Mouse (Mus musculus): ENCODE results near the gene Ttc7. TPM values are rescaled to one million over a fixed set of nuclear protein-coding genes. Genes with fewer than 3 reads are reported as not detected.

Gene Ttc7
- polyA plus RNA-seq, 1 experiment from 2014 or later, result 2.1 TPM

GRCm38 (mm10) chr17:87305065-87305464 lies 22.4 kb downstream of the Ttc7 start:
- DNase-seq (ENCODE audit: low spot score) (no peak), ATAC-seq (ENCODE audit: insufficient read depth, low FRiP score, low TSS enrichment) (no peak)
- Histone ChIP-seq H3K4me3 (ENCODE audit: low read depth, low read length) (no peak overlapping the region), H3K4me2 (ENCODE audit: low read depth) (no peak overlapping the region), H3K36me3 (ENCODE audit: control insufficient read depth, insufficient read depth, low read length) (no peaks in the 10 kb centered on the region), H3K27ac (ENCODE audit: low read depth, low read length) (no peak overlapping the region), H3K9me3 (ENCODE audit: control insufficient read depth, low read length) (no peaks in the 10 kb centered on the region), H3K9ac (ENCODE audit: low read length) (no peak overlapping the region), H3K27me3 (ENCODE audit: control insufficient read depth, insufficient read depth, low read length) (no peaks in the 10 kb centered on the region), H3K4me1 (ENCODE audit: control insufficient read depth, insufficient read depth, low read length) (no peaks in the 10 kb centered on the region)
- WGBS, result 92% methylated on average over 8 of the region's 8 CpGs

GRCm38 (mm10) chr17:87306746-87307145 lies 24.1 kb downstream of the Ttc7 start:
- ATAC-seq (ENCODE audit: insufficient read depth, low FRiP score, low TSS enrichment) (no peak), DNase-seq (ENCODE audit: low spot score) (no peak)
- no peak overlapping the region for H3K4me2 ChIP-seq (ENCODE audit: low read depth)
- no peak overlapping the region for H3K9ac ChIP-seq (ENCODE audit: low read length)
- H3K36me3 ChIP-seq (ENCODE audit: control insufficient read depth, insufficient read depth, low read length), result no peaks in the 10 kb centered on the region
- H3K27ac ChIP-seq (ENCODE audit: low read depth, low read length), result no peak overlapping the region
- 86% methylated on average over 8 of the region's 8 CpGs for WGBS
- no peaks in the 10 kb centered on the region for H3K9me3 ChIP-seq (ENCODE audit: control insufficient read depth, low read length)
- no peak overlapping the region for H3K4me3 ChIP-seq (ENCODE audit: low read depth, low read length)
- no peaks in the 10 kb centered on the region for H3K4me1 ChIP-seq (ENCODE audit: control insufficient read depth, insufficient read depth, low read length)
- H3K27me3 ChIP-seq (ENCODE audit: control insufficient read depth, insufficient read depth, low read length), result no peaks in the 10 kb centered on the region

DNA sequence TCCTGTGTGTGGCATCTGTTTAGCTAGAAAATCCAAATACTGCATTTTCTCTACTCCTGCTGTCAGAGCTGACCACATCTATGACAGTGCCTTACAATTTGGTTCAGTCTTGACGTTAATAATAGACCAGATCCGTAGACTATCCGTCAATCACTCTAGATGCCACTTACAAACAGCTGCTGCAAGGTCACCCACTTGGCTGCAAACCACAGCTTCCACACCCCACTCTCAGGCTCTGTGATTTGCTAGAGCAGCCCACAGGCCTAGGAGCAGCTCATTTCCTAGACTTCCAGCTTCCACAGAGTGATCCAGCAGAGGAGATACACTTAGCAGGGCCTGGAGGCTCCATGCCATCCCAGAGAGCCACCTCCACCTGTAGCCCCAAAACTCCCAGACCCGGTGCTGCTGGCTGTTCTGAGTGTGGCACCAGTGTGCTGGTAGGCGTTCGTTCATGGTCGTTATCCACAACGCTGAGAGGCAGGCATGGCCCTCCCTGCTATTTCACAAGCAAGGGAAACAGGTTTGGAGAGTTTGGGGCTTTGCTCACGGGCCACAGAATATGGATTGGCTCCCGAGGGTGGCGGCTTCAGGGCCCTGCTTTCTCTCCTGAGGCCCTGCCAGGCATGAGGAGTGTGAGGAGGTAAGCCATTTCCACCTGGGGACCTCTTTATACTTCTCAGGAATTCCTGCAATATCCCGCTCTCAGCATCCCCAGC lies 26.5 kb downstream of the Ttc7 start:
- 82% methylated on average over 12 of the region's 12 CpGs for WGBS
- Histone ChIP-seq H3K27me3 (ENCODE audit: control insufficient read depth, insufficient read depth, low read length) (no peaks in the 10 kb centered on the region), H3K4me3 (ENCODE audit: low read depth, low read length) (no peak overlapping the region), H3K36me3 (ENCODE audit: control insufficient read depth, insufficient read depth, low read length) (no peaks in the 10 kb centered on the region), H3K4me1 (ENCODE audit: control insufficient read depth, insufficient read depth, low read length) (no peaks in the 10 kb centered on the region), H3K9ac (ENCODE audit: low read length) (no peak overlapping the region), H3K9me3 (ENCODE audit: control insufficient read depth, low read length) (no peaks in the 10 kb centered on the region), H3K27ac (ENCODE audit: low read depth, low read length) (no peak overlapping the region), H3K4me2 (ENCODE audit: low read depth) (no peak overlapping the region)
- DNase-seq (ENCODE audit: low spot score), result no peak
- no peak for ATAC-seq (ENCODE audit: insufficient read depth, low FRiP score, low TSS enrichment)

DNA sequence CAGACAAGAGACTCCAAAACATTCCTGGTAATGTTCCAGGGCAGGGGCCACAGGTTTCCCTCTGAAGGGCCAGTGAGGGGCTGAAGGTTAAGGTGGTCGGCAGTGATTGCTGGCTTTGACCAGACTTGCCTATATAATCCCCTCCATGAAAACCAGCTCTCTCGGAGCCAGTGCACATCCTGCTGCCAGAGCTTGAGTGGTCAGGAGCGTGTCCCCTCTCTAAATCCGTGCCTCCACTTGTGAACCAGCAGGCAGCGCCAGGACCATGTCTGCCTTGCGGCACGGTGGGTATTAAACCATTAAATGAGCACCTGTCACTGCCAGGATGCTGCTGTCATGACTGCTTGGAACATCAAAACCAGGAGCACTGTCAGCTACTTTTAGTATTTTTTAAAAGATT lies 27.8 kb downstream of the Ttc7 start:
- WGBS, result 84% methylated on average over 7 of the region's 7 CpGs
- no peaks in the 10 kb centered on the region for H3K4me1 ChIP-seq (ENCODE audit: control insufficient read depth, insufficient read depth, low read length)
- no peaks in the 10 kb centered on the region for H3K9me3 ChIP-seq (ENCODE audit: control insufficient read depth, low read length)
- no peak overlapping the region for H3K27ac ChIP-seq (ENCODE audit: low read depth, low read length)
- no peaks in the 10 kb centered on the region for H3K27me3 ChIP-seq (ENCODE audit: control insufficient read depth, insufficient read depth, low read length)
- H3K9ac ChIP-seq (ENCODE audit: low read length), result no peak overlapping the region
- DNase-seq (ENCODE audit: low spot score) (no peak), ATAC-seq (ENCODE audit: insufficient read depth, low FRiP score, low TSS enrichment) (no peak)
- H3K4me3 ChIP-seq (ENCODE audit: low read depth, low read length), result no peak overlapping the region
- H3K36me3 ChIP-seq (ENCODE audit: control insufficient read depth, insufficient read depth, low read length), result no peaks in the 10 kb centered on the region
- no peak overlapping the region for H3K4me2 ChIP-seq (ENCODE audit: low read depth)

- no peak overlapping the region for H3K4me3 ChIP-seq (ENCODE audit: low read depth, low read length)
- no peaks in the 10 kb centered on the region for H3K9me3 ChIP-seq (ENCODE audit: control insufficient read depth, low read length)
- no peaks in the 10 kb centered on the region for H3K36me3 ChIP-seq (ENCODE audit: control insufficient read depth, insufficient read depth, low read length)
- ATAC-seq (ENCODE audit: insufficient read depth, low FRiP score, low TSS enrichment), result no peak
- no peaks in the 10 kb centered on the region for H3K27me3 ChIP-seq (ENCODE audit: control insufficient read depth, insufficient read depth, low read length)
- H3K27ac ChIP-seq (ENCODE audit: low read depth, low read length), result no peak overlapping the region
- H3K4me2 ChIP-seq (ENCODE audit: low read depth), result no peak overlapping the region
- no peaks in the 10 kb centered on the region for H3K4me1 ChIP-seq (ENCODE audit: control insufficient read depth, insufficient read depth, low read length)
- no peak overlapping the region for H3K9ac ChIP-seq (ENCODE audit: low read length)
- WGBS, result 48% methylated on average over 12 of the region's 12 CpGs
- DNase-seq (ENCODE audit: low spot score), result no peak
Observed at GRCm38 (mm10) chr17:87312351-87312750, 29.7 kb downstream of the Ttc7 start.

GRCm38 (mm10) chr17:87312924-87313870 lies 30.5 kb downstream of the Ttc7 start:
- Histone ChIP-seq H3K9me3 (ENCODE audit: control insufficient read depth, low read length) (no peaks in the 10 kb centered on the region), H3K4me1 (ENCODE audit: control insufficient read depth, insufficient read depth, low read length) (no peaks in the 10 kb centered on the region), H3K27ac (ENCODE audit: low read depth, low read length) (no peak overlapping the region), H3K27me3 (ENCODE audit: control insufficient read depth, insufficient read depth, low read length) (no peaks in the 10 kb centered on the region), H3K4me2 (ENCODE audit: low read depth) (no peak overlapping the region), H3K4me3 (ENCODE audit: low read depth, low read length) (no peak overlapping the region), H3K36me3 (ENCODE audit: control insufficient read depth, insufficient read depth, low read length) (no peaks in the 10 kb centered on the region), H3K9ac (ENCODE audit: low read length) (no peak overlapping the region)
- no peak for ATAC-seq (ENCODE audit: insufficient read depth, low FRiP score, low TSS enrichment)
- WGBS, result 64% methylated on average over 18 of the region's 18 CpGs
- no peak for DNase-seq (ENCODE audit: low spot score)

GRCm38 (mm10) chr17:87314121-87314520 lies 31.4 kb downstream of the Ttc7 start:
- no peaks in the 10 kb centered on the region for H3K27me3 ChIP-seq (ENCODE audit: control insufficient read depth, insufficient read depth, low read length)
- H3K4me2 ChIP-seq (ENCODE audit: low read depth), result no peak overlapping the region
- H3K27ac ChIP-seq (ENCODE audit: low read depth, low read length), result no peak overlapping the region
- H3K4me3 ChIP-seq (ENCODE audit: low read depth, low read length), result no peak overlapping the region
- H3K36me3 ChIP-seq (ENCODE audit: control insufficient read depth, insufficient read depth, low read length), result no peaks in the 10 kb centered on the region
- 85% methylated on average over 8 of the region's 8 CpGs for WGBS
- H3K9ac ChIP-seq (ENCODE audit: low read length), result no peak overlapping the region
- ATAC-seq (ENCODE audit: insufficient read depth, low FRiP score, low TSS enrichment), result no peak
- H3K9me3 ChIP-seq (ENCODE audit: control insufficient read depth, low read length), result no peaks in the 10 kb centered on the region
- no peaks in the 10 kb centered on the region for H3K4me1 ChIP-seq (ENCODE audit: control insufficient read depth, insufficient read depth, low read length)
- no peak for DNase-seq (ENCODE audit: low spot score)

GRCm38 (mm10) chr17:87314530-87314946 lies 31.9 kb downstream of the Ttc7 start:
- H3K27ac ChIP-seq (ENCODE audit: low read depth, low read length), result no peak overlapping the region
- H3K27me3 ChIP-seq (ENCODE audit: control insufficient read depth, insufficient read depth, low read length), result no peaks in the 10 kb centered on the region
- no peaks in the 10 kb centered on the region for H3K9me3 ChIP-seq (ENCODE audit: control insufficient read depth, low read length)
- no peaks in the 10 kb centered on the region for H3K36me3 ChIP-seq (ENCODE audit: control insufficient read depth, insufficient read depth, low read length)
- no peak overlapping the region for H3K4me3 ChIP-seq (ENCODE audit: low read depth, low read length)
- peak; percentile 51; the same call in 1 of the 2 replicates for ATAC-seq (ENCODE audit: insufficient read depth, low FRiP score, low TSS enrichment)
- H3K9ac ChIP-seq (ENCODE audit: low read length), result no peak overlapping the region
- H3K4me2 ChIP-seq (ENCODE audit: low read depth), result no peak overlapping the region
- 62% methylated on average over 5 of the region's 5 CpGs for WGBS
- DNase-seq (ENCODE audit: low spot score), result no peak
- no peaks in the 10 kb centered on the region for H3K4me1 ChIP-seq (ENCODE audit: control insufficient read depth, insufficient read depth, low read length)
